ENCODE assay signal across 8 mouse cellular contexts in the genomic region with DNA sequence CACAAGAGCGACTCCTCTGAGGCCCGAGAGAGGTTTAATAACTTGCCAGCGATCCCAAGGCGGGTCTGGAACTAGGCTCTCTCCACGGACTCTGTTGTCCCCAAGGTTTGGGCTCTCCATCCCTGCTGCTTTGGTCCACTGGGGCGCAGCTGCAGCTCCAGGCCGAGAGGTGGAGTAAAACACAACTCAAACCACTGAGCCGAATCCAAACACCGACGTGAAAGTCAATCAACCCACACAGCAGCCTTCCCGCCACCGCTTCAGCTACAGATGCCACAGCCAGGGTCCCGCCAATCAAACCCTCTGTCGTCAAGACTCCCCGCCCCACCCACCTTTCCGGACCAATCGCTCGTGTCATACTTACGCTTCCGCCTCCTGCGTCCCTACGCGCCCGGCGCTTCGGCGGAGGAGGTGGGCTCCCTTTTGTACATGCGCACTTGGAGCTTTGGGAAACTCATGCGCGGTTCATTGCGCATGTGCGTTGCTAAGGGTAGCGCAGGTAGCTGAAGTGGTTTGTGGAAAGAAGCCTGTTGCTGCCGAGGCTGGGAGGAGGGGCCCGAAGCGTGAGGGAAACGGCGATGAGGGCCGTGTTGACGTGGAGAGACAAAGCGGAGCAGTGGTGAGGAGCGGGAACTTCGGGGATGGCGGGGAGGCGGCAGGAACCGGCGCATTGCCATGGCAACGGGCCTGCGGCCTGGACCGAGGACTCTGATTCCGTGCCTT. TPM values are rescaled to one million over a fixed set of nuclear protein-coding genes. Genes with fewer than 3 reads are reported as not detected.
A peak's percentile ranks its signal among the peaks of the same experiment; 100 is the strongest.
DNase-seq lines count a peak whose midpoint lies in the region; ATAC-seq and TF ChIP-seq lines count a peak whose summit lies in the region.

Gene Mbd4 (minus strand): TSS at position 281 of the 723 bp plus-strand sequence.
Gene Ift122 (plus strand): TSS at position 380 of the 723 bp plus-strand sequence.

- peak within 1 kb of the TSS; percentile 48 for H3K9ac ChIP-seq in embryonic facial prominence, embryonic 15.5 days
- H3K9ac ChIP-seq in limb, embryonic 14.5 days (ENCODE audit: low read depth, low read length, severe bottlenecking): peak within 1 kb of the TSS; percentile 54
- H3K9ac ChIP-seq in midbrain, postnatal 0 days (replicated peaks; ENCODE audit: low read length, poor library complexity, severe bottlenecking): peak within 1 kb of the TSS; percentile 52

- WGBS in bone marrow, adult 2 months: under 1% methylated on average over 51 of the region's 51 CpGs
- WGBS in embryonic facial prominence, embryonic 15.5 days: under 1% methylated on average over 51 of the region's 51 CpGs
- under 1% methylated on average over 51 of the region's 51 CpGs for WGBS in limb, embryonic 14.5 days
- under 1% methylated on average over 51 of the region's 51 CpGs for WGBS in midbrain, postnatal 0 days

- no peaks in the 10 kb centered on the region for H3K27me3 ChIP-seq in embryonic facial prominence, embryonic 15.5 days
- no peaks in the 10 kb centered on the region for H3K27me3 ChIP-seq in limb, embryonic 14.5 days (ENCODE audit: control insufficient read depth, insufficient read depth, low read length)
- no peaks in the 10 kb centered on the region for H3K27me3 ChIP-seq in midbrain, postnatal 0 days (ENCODE audit: insufficient read depth, low read length)

- peak within 1 kb of the TSS; percentile 85 for H3K27ac ChIP-seq in bone marrow, adult 2 months (ENCODE audit: control insufficient read depth, insufficient read depth, low read depth, low read length, poor library complexity)
- peak within 1 kb of the TSS; percentile 89 for H3K27ac ChIP-seq in embryonic facial prominence, embryonic 15.5 days (replicated peaks)
- H3K27ac ChIP-seq in limb, embryonic 14.5 days (replicated peaks; ENCODE audit: low read depth, low read length): peak within 1 kb of the TSS; percentile 87
- peak within 1 kb of the TSS; percentile 70 for H3K27ac ChIP-seq in midbrain, postnatal 0 days (ENCODE audit: low read depth, low read length)

- no peaks in the 10 kb centered on the region; the same call in 1 of the 2 replicates for H3K4me1 ChIP-seq in bone marrow, adult 2 months (ENCODE audit: control insufficient read depth, insufficient read depth, low read length)
- H3K4me1 ChIP-seq in embryonic facial prominence, embryonic 15.5 days: peaks cover 31% of the 10 kb centered on the region
- peaks cover 26% of the 10 kb centered on the region for H3K4me1 ChIP-seq in limb, embryonic 14.5 days (ENCODE audit: control insufficient read depth, insufficient read depth, low read length)
- no peaks in the 10 kb centered on the region for H3K4me1 ChIP-seq in midbrain, postnatal 0 days (ENCODE audit: insufficient read depth, low read length)

- peak; percentile 96 for ATAC-seq in embryonic facial prominence, embryonic 15.5 days (ENCODE audit: insufficient number of reproducible peaks, low FRiP score, low TSS enrichment, low read depth)
- ATAC-seq in limb, embryonic 14.5 days (ENCODE audit: low FRiP score, low read depth): peak; percentile 97
- peak; percentile 98 for ATAC-seq in midbrain, postnatal 0 days (ENCODE audit: low FRiP score)

- no peaks in the 10 kb centered on the region for H3K9me3 ChIP-seq in embryonic facial prominence, embryonic 15.5 days (replicated peaks)
- no peaks in the 10 kb centered on the region for H3K9me3 ChIP-seq in limb, embryonic 14.5 days (ENCODE audit: control insufficient read depth, low read length)
- H3K9me3 ChIP-seq in midbrain, postnatal 0 days (ENCODE audit: low read length): no peaks in the 10 kb centered on the region

- peak; percentile 100 for DNase-seq in 416B (ENCODE audit: low read depth)
- peak; percentile 99 for DNase-seq in heart, adult 8-10 months (ENCODE audit: low spot score)
- peak; percentile 99 for DNase-seq in kidney, adult 9 months
- peak; percentile 99 for DNase-seq in limb, embryonic 14.5 days (ENCODE audit: low spot score)
- peak; percentile 99 for DNase-seq in midbrain, postnatal 0 days (ENCODE audit: low spot score)
- peak; percentile 93 to 94 for DNase-seq in spleen, postnatal 14 days (ENCODE audit: low spot score in 2 of 2)

- H3K4me2 ChIP-seq in embryonic facial prominence, embryonic 15.5 days (replicated peaks): peak within 1 kb of the TSS; percentile 74
- H3K4me2 ChIP-seq in limb, embryonic 14.5 days (replicated peaks; ENCODE audit: low read depth, low read length, severe bottlenecking): peak within 1 kb of the TSS; percentile 58
- H3K4me2 ChIP-seq in midbrain, postnatal 0 days (ENCODE audit: low read depth, low read length, poor library complexity, severe bottlenecking): peak within 1 kb of the TSS; percentile 78

- peak; percentile 23; the same call in 1 of the 2 replicates for TF ChIP-seq CTCF in bone marrow, adult 2 months (IDR thresholded peaks at IDR 0.05; ENCODE audit: control insufficient read depth, insufficient read depth, low read length)
- peak; percentile 56 for TF ChIP-seq CTCF in midbrain, postnatal 0 days (IDR thresholded peaks at IDR 0.05)

- peak within 1 kb of the TSS; percentile 95 for H3K4me3 ChIP-seq in bone marrow, adult 2 months (replicated peaks; ENCODE audit: control insufficient read depth, low read depth, low read length)
- H3K4me3 ChIP-seq in embryonic facial prominence, embryonic 15.5 days (replicated peaks): peak within 1 kb of the TSS; percentile 69
- peak within 1 kb of the TSS; percentile 50 for H3K4me3 ChIP-seq in limb, embryonic 14.5 days (replicated peaks; ENCODE audit: low read length)
- H3K4me3 ChIP-seq in midbrain, postnatal 0 days (ENCODE audit: low read depth, low read length): peak within 1 kb of the TSS; percentile 56

- H3K36me3 ChIP-seq in embryonic facial prominence, embryonic 15.5 days: peaks cover 13% of the 10 kb centered on the region; the same call in 1 of the 2 replicates
- H3K36me3 ChIP-seq in limb, embryonic 14.5 days (ENCODE audit: control insufficient read depth, insufficient read depth, low read length): peaks cover 19% of the 10 kb centered on the region
- no peaks in the 10 kb centered on the region for H3K36me3 ChIP-seq in midbrain, postnatal 0 days (ENCODE audit: insufficient read depth, low read length)

- peak; percentile 83 for TF ChIP-seq POLR2A in bone marrow, adult 2 months (IDR thresholded peaks at IDR 0.05; ENCODE audit: borderline replicate concordance, control insufficient read depth, low read depth, low read length)
- 0 out of 2 replicates have a peak, but pooled peaks have one; percentile 33 for TF ChIP-seq POLR2A in limb, embryonic 14.5 days (IDR thresholded peaks at IDR 0.05; ENCODE audit: borderline replicate concordance, extremely low read depth, insufficient read depth, insufficient read length)

RNA-seq across cellular contexts. Expression of gene Mbd4, which starts in this region (rescaled TPM):
- 9.4 and 11.3 TPM in 2 replicates for polyA plus RNA-seq in bone marrow, adult 2 months (2011; ENCODE audit: insufficient read depth, insufficient read length, low replicate concordance, missing spikeins)
- 18.4 and 18.5 TPM in 2 replicates for polyA plus RNA-seq in embryonic facial prominence, embryonic 15.5 days (2015; fragmentation: Nextera tagmentation; extraction: Ambion mirVana)
- 1 to 10 TPM in 3 of 4 experiments, under 1 TPM in 1; 0.98 to 1.5 (median 1.1) TPM for total RNA-seq in heart, adult 8-10 months (2022)
- polyA plus RNA-seq in limb, embryonic 14.5 days (2012; rRNA removed): 16.3 and 18.8 TPM in 2 replicates
- 13.0 and 16.4 TPM in 2 replicates for polyA plus RNA-seq in limb, embryonic 14.5 days (2014; fragmentation: Nextera tagmentation; extraction: Ambion mirVana)
- 4.8 and 5.8 TPM in 2 replicates for total RNA-seq in midbrain, postnatal 0 days (2014; rRNA removed)
- 4.1 and 5.2 TPM in 2 replicates for polyA plus RNA-seq in midbrain, postnatal 0 days (2015; fragmentation: Nextera tagmentation; extraction: Ambion mirVana)

RNA-seq across cellular contexts. Expression of gene Ift122, which starts in this region (rescaled TPM):
- 0.83 and 3.6 TPM in 2 replicates for polyA plus RNA-seq in bone marrow, adult 2 months (2011; ENCODE audit: insufficient read depth, insufficient read length, low replicate concordance, missing spikeins)
- 23.2 and 25.0 TPM in 2 replicates for polyA plus RNA-seq in embryonic facial prominence, embryonic 15.5 days (2015; fragmentation: Nextera tagmentation; extraction: Ambion mirVana)
- total RNA-seq in heart, adult 8-10 months (2022): 1 to 10 TPM; 8.5 to 10.0 (median 9.0) TPM
- 21.2 and 23.9 TPM in 2 replicates for polyA plus RNA-seq in limb, embryonic 14.5 days (2012; rRNA removed)
- 17.9 and 18.9 TPM in 2 replicates for polyA plus RNA-seq in limb, embryonic 14.5 days (2014; fragmentation: Nextera tagmentation; extraction: Ambion mirVana)
- total RNA-seq in midbrain, postnatal 0 days (2014; rRNA removed): 31.7 and 42.7 TPM in 2 replicates
- polyA plus RNA-seq in midbrain, postnatal 0 days (2015; fragmentation: Nextera tagmentation; extraction: Ambion mirVana): 22.6 and 24.3 TPM in 2 replicates

Comparison
In these comparisons a context has a peak if more than half of its experiments do, and no peak if none do; other contexts are left out.
1. Peak in every context shown above with its lines: DNase-seq, ATAC-seq, H3K4me3 ChIP-seq and H3K27ac ChIP-seq.